Mouse (Mus musculus): ENCODE results near the gene Osbp2.

DNA sequence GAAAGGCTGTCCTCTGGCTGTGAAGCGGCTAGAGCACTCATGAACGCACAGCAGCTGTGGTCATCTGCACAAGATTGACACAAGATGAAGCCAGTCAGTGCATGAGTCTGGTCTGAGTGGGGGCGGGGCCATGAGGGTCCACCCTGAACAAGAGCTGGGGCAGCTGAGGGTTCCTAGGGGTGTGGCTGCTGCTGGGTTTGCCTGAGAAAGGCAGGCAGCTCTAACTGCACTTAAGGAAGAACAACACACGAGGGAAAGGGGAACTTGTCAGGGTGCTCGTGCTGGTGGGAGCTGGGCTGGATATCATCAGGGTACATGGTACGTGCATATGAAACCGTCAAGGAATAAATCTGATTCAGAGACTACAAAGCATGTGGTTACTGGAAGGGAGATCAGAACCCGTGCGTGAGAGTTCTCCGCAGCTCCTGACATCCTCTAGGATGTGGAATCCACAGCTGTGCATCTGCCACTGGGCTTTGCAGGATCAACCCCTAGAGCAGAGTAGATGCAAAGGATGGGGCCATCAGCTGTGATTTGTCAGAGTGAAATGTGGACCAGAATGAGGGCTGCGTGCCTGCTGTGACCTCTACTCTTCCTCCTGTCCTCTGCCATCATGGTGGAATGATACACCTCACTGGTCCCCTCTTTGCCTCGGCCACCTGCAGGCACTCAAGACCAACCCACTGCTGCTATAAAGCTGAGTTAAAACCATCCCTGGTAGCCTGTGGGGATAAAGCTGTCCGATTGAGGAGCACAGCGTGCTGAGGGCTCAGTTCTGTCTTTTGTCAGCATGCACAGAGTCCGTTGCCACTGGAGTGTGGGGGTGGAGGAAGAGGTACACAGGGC lies 14.0 kb downstream of the Osbp2 start:
- TF ChIP-seq CTCF (IDR thresholded peaks at IDR 0.05; ENCODE audit: low read depth, low read length) (no peak), POLR2A (IDR thresholded peaks at IDR 0.05; ENCODE audit: insufficient read depth, low read length) (no peak), EP300 (IDR thresholded peaks at IDR 0.05; ENCODE audit: insufficient read depth, low read depth, low read length) (no peak)
